Mouse (Mus musculus) liver, embryonic 11.5 days (tissue): ENCODE measurements around the gene Dlg2. TPM values are rescaled to one million over a fixed set of nuclear protein-coding genes. Genes with fewer than 3 reads are reported as not detected.

Experiments
- ATAC-seq: fragments of 200-750 bp; cut with Nextera tagmentation; replicated peaks from 2 replicates; pipeline ENCODE4 v1.8.0; 2017; ENCODE audit warnings: moderate number of reproducible peaks, mild to moderate bottlenecking, moderate TSS enrichment, moderate library complexity; ENCODE audit not compliant: low FRiP score
- DNase-seq: peaks from one replicate; pipeline ENCODE4 v3.0.0-alpha.2; 2017; ENCODE audit warnings: low spot score
- H3K27ac ChIP-seq: fragments of 300-500 bp; sonication (generic); 2 replicates; pipeline ENCODE4 v1.5.1; 2014; ENCODE audit warnings: mild to moderate bottlenecking, low read depth, low read length, control low read depth
- H3K27me3 ChIP-seq: fragments of 300-500 bp; sonication (generic); replicated peaks from 2 replicates; pipeline ENCODE4 v1.6.1; 2014; ENCODE audit warnings: low read length, mixed read lengths; ENCODE audit not compliant: control insufficient read depth, insufficient read depth
- H3K36me3 ChIP-seq: fragments of 300-500 bp; sonication (generic); 2 replicates; pipeline ENCODE4 v1.6.1; 2014; ENCODE audit warnings: mild to moderate bottlenecking, low read length, moderate library complexity, mixed read lengths; ENCODE audit not compliant: control insufficient read depth, insufficient read depth
- H3K4me1 ChIP-seq: fragments of 300-500 bp; sonication (generic); replicated peaks from 2 replicates; pipeline ENCODE4 v1.6.1; 2014; ENCODE audit warnings: low read length, mixed read lengths; ENCODE audit not compliant: control insufficient read depth, insufficient read depth
- H3K4me2 ChIP-seq: fragments of 300-500 bp; sonication (generic); 2 replicates; pipeline ENCODE4 v1.6.1; 2014; ENCODE audit warnings: mild to moderate bottlenecking, control low read depth, moderate library complexity
- H3K4me3 ChIP-seq: fragments of 300-500 bp; sonication (generic); 2 replicates; pipeline ENCODE4 v1.5.1; 2014; ENCODE audit warnings: low read depth, low read length, control low read depth
- H3K9ac ChIP-seq: fragments of 300-500 bp; sonication (generic); 2 replicates; pipeline ENCODE4 v1.6.1; 2014; ENCODE audit warnings: low read depth, low read length, control low read depth
- H3K9me3 ChIP-seq: fragments of 300-500 bp; sonication (generic); 2 replicates; pipeline ENCODE4 v1.6.1; 2016; ENCODE audit warnings: low read length, inconsistent platforms, mixed read lengths; ENCODE audit not compliant: control insufficient read depth
- WGBS: fragments of 180-500 bp; shearing (Covaris S2); extraction: QIAGEN DNeasy Blood & Tissue Kit; methylation state at CpG from one replicate; pipeline ENCODE4 v1.1.7; 2014; 5-methylcytosine and 5-hydroxymethylcytosine counted together
- polyA plus RNA-seq: library from polyadenylated mRNA; unstranded; fragments of >200 nt; fragmentation: Nextera tagmentation; extraction: Ambion mirVana; gene quantifications from 2 replicates; pipeline ENCODE4 v1.2.1, GENCODE M21; 2014

Gene Dlg2
- polyA plus RNA-seq, 1 experiment from 2014 or later = 0.96 TPM

DNA sequence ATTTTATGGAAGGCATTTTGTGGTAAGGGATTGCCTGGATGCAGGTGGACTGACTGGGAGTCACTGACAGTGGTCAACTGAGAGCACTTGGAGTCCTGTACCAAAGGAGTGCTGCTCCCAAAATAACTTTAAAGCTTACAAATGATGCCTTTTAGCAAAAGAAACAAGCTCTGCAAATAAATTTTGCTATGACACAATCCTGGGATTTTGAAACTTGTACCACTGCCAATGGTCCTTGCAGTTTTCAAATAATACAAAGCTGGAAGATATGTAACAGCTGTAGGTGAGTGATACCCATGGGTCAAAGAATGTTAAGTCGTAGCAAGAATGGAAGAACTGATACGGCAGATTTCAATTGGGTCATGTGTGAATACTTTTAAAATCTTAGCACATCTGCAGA, 1380.5 kb downstream of the Dlg2 start:
- Histone ChIP-seq H3K9ac (no peak overlapping the region), H3K36me3 (no peaks in the 10 kb centered on the region), H3K4me1 (no peaks in the 10 kb centered on the region), H3K4me3 (no peak overlapping the region), H3K27ac (no peak overlapping the region), H3K9me3 (no peaks in the 10 kb centered on the region), H3K4me2 (no peak overlapping the region), H3K27me3 (no peaks in the 10 kb centered on the region)
- DNase-seq (no peak), ATAC-seq (no peak)
- WGBS = 85% methylated on average over 2 of the region's 2 CpGs

DNA sequence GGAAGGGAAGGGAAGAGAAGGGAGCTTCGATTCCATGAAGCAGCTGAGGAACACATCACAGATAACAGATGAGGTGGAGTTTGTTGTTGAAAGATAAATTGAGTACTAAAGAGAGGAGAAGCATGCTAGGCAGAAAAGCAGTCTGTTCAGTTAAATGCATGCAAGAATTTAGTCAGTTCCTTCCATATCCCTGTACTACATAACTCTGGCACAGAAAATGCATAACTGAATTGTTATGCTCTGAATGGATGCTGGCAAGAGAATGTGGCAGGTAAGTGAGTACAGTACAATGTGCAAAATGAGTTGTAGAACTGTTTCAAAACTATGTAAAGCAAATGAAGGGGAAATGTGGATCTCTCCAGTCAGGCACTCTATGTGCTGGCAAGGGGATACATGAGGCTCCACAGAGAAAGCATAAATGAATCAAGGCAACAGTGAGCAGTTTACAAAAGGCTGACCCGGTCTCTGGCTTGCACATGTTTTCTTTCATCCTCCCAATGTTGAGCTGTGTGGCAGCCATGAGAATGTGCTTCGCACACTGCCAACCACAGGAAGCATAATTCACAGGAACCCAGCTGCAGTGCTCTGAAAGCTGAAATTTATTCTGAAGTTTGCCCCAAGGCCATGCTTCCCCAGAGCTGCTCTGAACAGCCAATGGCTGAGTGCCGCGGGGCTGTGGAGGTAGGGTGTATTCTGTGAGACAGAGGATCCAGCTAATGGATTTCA, 1386.5 kb downstream of the Dlg2 start:
- no peak overlapping the region for H3K9ac ChIP-seq
- H3K27me3 ChIP-seq = no peaks in the 10 kb centered on the region
- H3K4me3 ChIP-seq = no peak overlapping the region
- WGBS = 72% methylated on average over 5 of the region's 5 CpGs
- H3K36me3 ChIP-seq = no peaks in the 10 kb centered on the region
- no peak for ATAC-seq
- H3K9me3 ChIP-seq = no peaks in the 10 kb centered on the region
- no peak for DNase-seq
- no peak overlapping the region for H3K27ac ChIP-seq
- H3K4me2 ChIP-seq = no peak overlapping the region
- no peaks in the 10 kb centered on the region for H3K4me1 ChIP-seq

DNA sequence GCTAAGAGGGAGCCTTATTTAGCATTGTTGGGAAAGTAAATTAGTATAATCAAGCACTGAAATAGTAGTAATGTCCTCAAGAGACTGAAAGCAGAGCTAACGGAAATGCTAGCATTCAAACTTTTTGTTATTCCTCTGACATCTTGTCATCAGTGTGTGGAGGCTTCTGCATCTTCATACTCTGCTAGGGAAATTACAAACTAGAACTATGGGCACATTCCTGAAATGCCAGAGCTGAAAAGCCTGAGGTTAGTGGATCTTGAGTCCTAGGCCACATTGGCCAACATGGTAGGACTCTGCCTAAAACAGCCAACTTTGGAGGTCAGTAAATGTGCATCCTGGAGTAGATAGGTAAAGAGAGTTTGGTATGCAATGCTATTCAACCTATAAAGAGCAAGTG, 1392.4 kb downstream of the Dlg2 start:
- 80% methylated on average over 1 of the region's 1 CpGs for WGBS
- H3K9ac ChIP-seq = no peak overlapping the region
- no peak overlapping the region for H3K4me2 ChIP-seq

DNA sequence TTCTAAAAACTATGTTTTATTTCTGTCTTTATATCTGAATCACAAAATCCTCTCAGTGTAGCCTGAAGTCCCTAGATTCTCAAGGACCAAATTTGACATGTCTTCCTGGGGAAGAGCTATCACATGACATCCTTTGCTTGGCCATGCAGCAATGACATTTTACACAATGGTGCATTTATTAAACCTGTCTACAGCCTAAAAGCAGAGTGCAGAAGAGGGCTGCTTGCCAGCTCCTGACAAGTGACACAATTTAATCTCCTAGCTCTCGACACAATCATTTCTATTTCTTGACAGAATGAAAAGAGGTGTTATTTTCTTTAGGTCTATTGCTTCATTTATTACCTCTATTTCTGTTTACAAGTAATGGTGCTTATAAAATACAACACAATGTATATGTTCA, 1400.4 kb downstream of the Dlg2 start:
- DNase-seq = no peak
- no peaks in the 10 kb centered on the region for H3K36me3 ChIP-seq
- ATAC-seq = no peak
- no peaks in the 10 kb centered on the region for H3K27me3 ChIP-seq
- no peak overlapping the region for H3K4me2 ChIP-seq
- no peak overlapping the region for H3K4me3 ChIP-seq
- WGBS = 59% methylated on average over 1 of the region's 1 CpGs
- no peaks in the 10 kb centered on the region for H3K9me3 ChIP-seq
- no peak overlapping the region for H3K9ac ChIP-seq
- no peaks in the 10 kb centered on the region for H3K4me1 ChIP-seq
- no peak overlapping the region for H3K27ac ChIP-seq

More for the DNA sequence above, 1392.4 kb downstream of the Dlg2 start:
- Histone ChIP-seq H3K36me3 (no peaks in the 10 kb centered on the region), H3K27me3 (no peaks in the 10 kb centered on the region), H3K4me1 (no peaks in the 10 kb centered on the region), H3K9me3 (no peaks in the 10 kb centered on the region), H3K4me3 (no peak overlapping the region), H3K27ac (no peak overlapping the region)
- no peak for ATAC-seq
- DNase-seq = no peak

DNA sequence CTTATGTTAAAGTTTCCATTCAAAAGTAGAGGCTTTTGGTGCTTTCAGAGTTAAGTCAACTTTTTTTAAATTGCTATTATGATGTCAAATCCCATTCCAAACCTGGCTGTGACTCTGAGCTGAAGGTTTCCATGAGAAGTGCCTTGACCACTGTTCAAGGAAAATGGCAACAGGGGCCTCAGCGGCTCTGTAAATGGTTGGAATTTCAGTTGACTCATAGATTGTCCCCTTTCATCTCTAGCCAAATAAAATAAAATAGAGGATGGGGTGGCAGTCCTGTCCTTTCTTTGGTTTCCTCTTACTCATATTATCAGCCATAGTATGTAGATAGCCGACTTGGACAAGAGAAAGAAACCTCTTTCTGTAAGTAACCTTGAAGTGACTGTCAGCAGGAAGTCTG, 1401.3 kb downstream of the Dlg2 start:
- H3K9me3 ChIP-seq = no peaks in the 10 kb centered on the region
- H3K9ac ChIP-seq = no peak overlapping the region
- no peak overlapping the region for H3K4me3 ChIP-seq
- H3K36me3 ChIP-seq = no peaks in the 10 kb centered on the region
- H3K4me1 ChIP-seq = no peaks in the 10 kb centered on the region
- DNase-seq = no peak
- no peaks in the 10 kb centered on the region for H3K27me3 ChIP-seq
- 80% methylated on average over 2 of the region's 2 CpGs for WGBS
- H3K27ac ChIP-seq = no peak overlapping the region
- no peak for ATAC-seq
- no peak overlapping the region for H3K4me2 ChIP-seq

DNA sequence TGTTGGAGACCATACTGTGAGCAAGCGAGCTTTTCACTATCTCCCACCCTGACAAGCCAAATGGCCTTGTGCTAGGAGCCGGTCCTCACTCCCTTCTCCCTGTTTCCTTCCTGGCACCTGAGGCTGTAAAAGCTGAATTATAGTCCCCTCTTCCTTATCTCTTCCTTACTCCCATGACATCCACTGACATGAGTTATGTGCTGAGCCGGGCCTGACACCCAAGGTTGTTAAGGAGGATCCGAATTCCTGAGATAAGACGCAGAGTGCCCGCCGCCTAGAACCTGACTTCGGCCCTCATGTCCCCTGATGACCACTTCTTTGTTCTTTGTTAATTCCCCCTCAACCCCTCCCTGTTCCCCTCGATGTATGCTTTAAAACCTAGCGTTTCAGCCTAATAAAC, 1409.9 kb downstream of the Dlg2 start:
- ATAC-seq (no peak), DNase-seq (no peak)
- no peaks in the 10 kb centered on the region for H3K4me1 ChIP-seq
- H3K4me3 ChIP-seq = no peak overlapping the region
- no peaks in the 10 kb centered on the region for H3K9me3 ChIP-seq
- no peak overlapping the region for H3K4me2 ChIP-seq
- WGBS = 67% methylated on average over 10 of the region's 10 CpGs
- H3K36me3 ChIP-seq = no peaks in the 10 kb centered on the region
- no peak overlapping the region for H3K27ac ChIP-seq
- no peaks in the 10 kb centered on the region for H3K27me3 ChIP-seq
- no peak overlapping the region for H3K9ac ChIP-seq

DNA sequence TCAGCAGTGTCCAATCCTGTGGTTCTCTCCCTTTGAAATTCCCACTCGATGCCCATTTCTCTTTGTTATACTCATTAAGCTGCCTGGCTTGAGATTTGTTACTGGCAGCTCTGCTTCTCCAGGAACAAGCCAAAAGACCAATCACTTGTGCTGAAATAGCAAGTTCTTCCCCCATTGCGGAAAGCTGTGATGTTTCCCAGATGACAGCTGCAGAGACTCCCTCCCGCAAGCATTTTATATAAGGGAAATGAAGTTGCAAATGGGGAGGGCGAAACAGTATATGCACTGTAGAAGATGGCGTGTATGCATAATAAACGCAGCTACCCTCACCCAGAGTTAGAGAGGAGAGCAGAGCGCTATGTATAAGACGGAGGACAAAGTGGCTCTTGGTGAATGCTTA, 1417.5 kb downstream of the Dlg2 start:
- H3K9ac ChIP-seq = no peak overlapping the region
- H3K27me3 ChIP-seq = no peaks in the 10 kb centered on the region
- DNase-seq (no peak), ATAC-seq (no peak)
- no peak overlapping the region for H3K27ac ChIP-seq
- WGBS = 85% methylated on average over 8 of the region's 8 CpGs
- no peak overlapping the region for H3K4me2 ChIP-seq
- H3K36me3 ChIP-seq = no peaks in the 10 kb centered on the region
- H3K4me1 ChIP-seq = no peaks in the 10 kb centered on the region
- no peaks in the 10 kb centered on the region for H3K9me3 ChIP-seq
- no peak overlapping the region for H3K4me3 ChIP-seq

DNA sequence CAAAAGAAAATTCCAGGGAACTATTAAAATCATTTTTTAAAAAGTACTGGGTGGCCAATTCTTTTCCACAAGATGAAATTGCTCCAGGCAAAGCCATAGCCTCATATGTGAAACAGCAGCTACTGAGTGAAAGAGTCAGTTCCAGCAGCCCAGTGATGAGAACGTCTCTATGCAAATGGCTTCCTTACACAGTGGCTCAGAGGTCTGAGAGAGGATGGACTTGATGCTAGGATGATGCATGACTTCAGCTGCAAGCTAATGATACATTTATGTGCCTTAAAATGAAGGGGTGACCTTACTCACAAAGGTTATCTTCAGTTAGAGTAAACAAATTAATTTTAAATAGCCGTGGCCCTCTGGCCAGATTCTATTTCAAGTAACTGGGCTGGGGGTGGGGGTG, 1420.5 kb downstream of the Dlg2 start:
- Histone ChIP-seq H3K27ac (no peak overlapping the region), H3K9ac (no peak overlapping the region), H3K9me3 (no peaks in the 10 kb centered on the region), H3K4me3 (no peak overlapping the region), H3K4me1 (no peaks in the 10 kb centered on the region), H3K27me3 (no peaks in the 10 kb centered on the region), H3K4me2 (no peak overlapping the region), H3K36me3 (no peaks in the 10 kb centered on the region)
- DNase-seq = no peak
- WGBS = 37% methylated on average over 2 of the region's 2 CpGs
- ATAC-seq = no peak

DNA sequence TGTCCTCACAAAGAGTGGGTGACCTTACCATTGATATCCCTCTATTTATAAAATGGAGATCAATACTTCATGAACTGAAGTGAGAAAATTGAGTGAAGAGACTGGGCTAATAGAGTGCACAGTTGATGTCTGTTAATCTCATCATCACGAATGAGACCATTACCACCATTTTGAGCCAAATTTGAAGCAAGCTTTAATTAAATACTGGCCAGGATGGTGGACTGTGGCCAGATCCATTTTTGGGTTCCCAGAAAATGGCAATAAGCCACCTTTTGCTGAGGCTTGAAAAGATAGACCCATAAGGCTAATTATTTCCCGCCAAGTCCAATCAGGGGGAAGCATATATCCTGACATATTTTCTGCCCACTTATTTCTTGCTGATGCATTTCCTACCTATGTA, 1421.0 kb downstream of the Dlg2 start:
- no peak overlapping the region for H3K4me3 ChIP-seq
- ATAC-seq = no peak
- no peak overlapping the region for H3K4me2 ChIP-seq
- 79% methylated on average over 2 of the region's 2 CpGs for WGBS
- H3K27ac ChIP-seq = no peak overlapping the region
- H3K9ac ChIP-seq = no peak overlapping the region
- no peaks in the 10 kb centered on the region for H3K36me3 ChIP-seq
- no peak for DNase-seq
- H3K27me3 ChIP-seq = no peaks in the 10 kb centered on the region
- no peaks in the 10 kb centered on the region for H3K4me1 ChIP-seq
- no peaks in the 10 kb centered on the region for H3K9me3 ChIP-seq
